Mouse (Mus musculus) myocyte (in vitro differentiated cells): ENCODE measurements around the gene Apbb1ip. TPM values are rescaled to one million over a fixed set of nuclear protein-coding genes. Genes with fewer than 3 reads are reported as not detected.
"Not testable (repeated sequence)": the region's sequence is repeated elsewhere in the genome, so short reads cannot be mapped to it uniquely, and the experiment has no call there.

Source experiments
- H3K27me3 ChIP-seq: one replicate; pipeline ENCODE4 v1.6.1; 2011; ENCODE audit not compliant: control insufficient read depth, insufficient read depth, insufficient read length
- H3K36me3 ChIP-seq: one replicate; pipeline ENCODE4 v1.6.1; 2011; ENCODE audit not compliant: control insufficient read depth, insufficient read depth
- H3K4me2 ChIP-seq: one replicate; pipeline ENCODE4 v1.6.1; 2011; ENCODE audit warnings: low read depth, control low read depth
- H3K4me3 ChIP-seq: one replicate; pipeline ENCODE4 v1.5.1; 2011; ENCODE audit warnings: mild to moderate bottlenecking, control low read depth, moderate library complexity
- H3K79me2 ChIP-seq: one replicate; pipeline ENCODE4 v1.6.1; 2011; ENCODE audit not compliant: control insufficient read depth, insufficient read depth
- H3ac ChIP-seq: one replicate; pipeline ENCODE4 v1.6.1; 2011; ENCODE audit not compliant: control insufficient read depth, insufficient read length
- CEBPB ChIP-seq: IDR thresholded peaks from 2 replicates; pipeline ENCODE4 v1.6.1; 2011; ENCODE audit warnings: mild to moderate bottlenecking, moderate library complexity; ENCODE audit not compliant: poor library complexity, insufficient read depth, severe bottlenecking
- E2F4 ChIP-seq: IDR thresholded peaks from one replicate; pipeline ENCODE4 v1.6.1; 2011; ENCODE audit warnings: mild to moderate bottlenecking, control low read depth, moderate library complexity; ENCODE audit not compliant: insufficient read depth
- MAX ChIP-seq: IDR thresholded peaks from one replicate; pipeline ENCODE4 v1.6.1; 2011; ENCODE audit warnings: low read depth, mild to moderate bottlenecking, control low read depth
- MYOD1 ChIP-seq, 3 experiments: IDR thresholded peaks; one replicate each; pipeline ENCODE4 v1.6.1; 2011; ENCODE audit warnings: control low read depth in 2 of 3, low read depth in 2 of 3, mild to moderate bottlenecking in 2 of 3, moderate library complexity in 1 of 3; ENCODE audit not compliant: insufficient read length in 2 of 3, control insufficient read depth in 1 of 3
- MYOG ChIP-seq, 3 experiments: IDR thresholded peaks; one replicate each; pipeline ENCODE4 v1.6.1; 2011; ENCODE audit warnings: control low read depth in 2 of 3, low read depth in 2 of 3, mild to moderate bottlenecking in 2 of 3; ENCODE audit not compliant: insufficient read length in 2 of 3, control insufficient read depth in 1 of 3, insufficient read depth in 1 of 3
- POLR2A ChIP-seq: IDR thresholded peaks from one replicate; pipeline ENCODE4 v1.6.1; 2011; ENCODE audit warnings: low read depth, mild to moderate bottlenecking, control low read depth, moderate library complexity; ENCODE audit not compliant: insufficient read length
- POLR2AphosphoS2 ChIP-seq: IDR thresholded peaks from one replicate; pipeline ENCODE4 v1.6.1; 2011; ENCODE audit warnings: low read depth, control low read depth; ENCODE audit not compliant: insufficient read length
- REST ChIP-seq: IDR thresholded peaks from one replicate; pipeline ENCODE4 v1.6.1; 2011; ENCODE audit warnings: mild to moderate bottlenecking, control low read depth, moderate library complexity; ENCODE audit not compliant: insufficient read depth, insufficient read length
- SRF ChIP-seq: IDR thresholded peaks from one replicate; pipeline ENCODE4 v1.6.1; 2011; ENCODE audit warnings: low read depth; ENCODE audit not compliant: control insufficient read depth, insufficient read length
- TCF12 ChIP-seq: IDR thresholded peaks from one replicate; pipeline ENCODE4 v1.6.1; 2011; ENCODE audit warnings: mild to moderate bottlenecking, control low read depth; ENCODE audit not compliant: poor library complexity, insufficient read depth, severe bottlenecking
- TCF3 ChIP-seq: IDR thresholded peaks from one replicate; pipeline ENCODE4 v1.6.1; 2011; ENCODE audit warnings: low read depth, control low read depth; ENCODE audit not compliant: insufficient read length
- USF1 ChIP-seq: IDR thresholded peaks from one replicate; pipeline ENCODE4 v1.6.1; 2011; ENCODE audit warnings: low read depth, mild to moderate bottlenecking, control low read depth, moderate library complexity
- polyA plus RNA-seq: library from polyadenylated mRNA; unstranded; fragments of >200 nt; fragmentation: generic; extraction: Trizol; gene quantifications from one replicate; pipeline ENCODE4 v1.2.1, GENCODE M21; 2012; ENCODE audit warnings: missing spikeins

Gene Apbb1ip
- polyA plus RNA-seq, 1 experiment = 4.9 TPM

DNA sequence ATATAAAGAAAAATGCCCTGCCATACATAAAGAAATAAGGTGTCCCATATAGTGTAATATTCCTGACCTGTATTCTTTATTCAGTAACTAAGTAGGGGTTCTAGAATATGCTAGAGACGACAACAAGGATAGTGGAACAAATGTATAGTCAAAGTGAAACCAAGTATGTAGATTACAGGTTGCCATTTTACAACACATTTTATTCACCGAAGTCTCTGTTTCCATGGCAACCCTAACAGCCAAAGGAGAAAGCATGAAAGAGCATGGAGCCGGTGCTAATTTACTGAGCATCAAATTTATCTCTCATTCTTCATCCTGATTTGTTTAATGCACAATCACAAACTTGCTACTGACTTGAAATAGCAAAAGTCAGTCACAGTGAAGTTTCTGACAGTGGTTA, 83.6 kb downstream of the Apbb1ip start:
- no peak overlapping the region for H3K4me3 ChIP-seq
- no peaks in the 10 kb centered on the region for H3K36me3 ChIP-seq
- no peak overlapping the region for H3K4me2 ChIP-seq
- TF ChIP-seq POLR2A = no peak
- TF ChIP-seq TCF3 = no peak
- no peak for TF ChIP-seq REST
- TF ChIP-seq TCF12 = no peak
- no peak for TF ChIP-seq MAX
- TF ChIP-seq MYOG (IDR thresholded peaks at IDR 0.05; ENCODE audit: control insufficient read depth in 1 of 3, insufficient read depth in 1 of 3, insufficient read length in 2 of 3, low read depth in 2 of 3) = no peak
- no peak for TF ChIP-seq E2F4
- TF ChIP-seq MYOD1 (IDR thresholded peaks at IDR 0.05; ENCODE audit: control insufficient read depth in 1 of 3, insufficient read length in 2 of 3, low read depth in 2 of 3) = no peak
- TF ChIP-seq POLR2AphosphoS2 = no peak
- no peaks in the 10 kb centered on the region for H3K79me2 ChIP-seq
- no peak overlapping the region for H3ac ChIP-seq
- H3K27me3 ChIP-seq = no peaks in the 10 kb centered on the region

- H3K36me3 ChIP-seq = no peaks in the 10 kb centered on the region
- H3ac ChIP-seq = no peak overlapping the region
- H3K4me3 ChIP-seq = no peak overlapping the region
- no peaks in the 10 kb centered on the region for H3K27me3 ChIP-seq
- no peak overlapping the region for H3K4me2 ChIP-seq
- TF ChIP-seq MYOG (IDR thresholded peaks at IDR 0.05; ENCODE audit: control insufficient read depth in 1 of 3, insufficient read depth in 1 of 3, insufficient read length in 2 of 3, low read depth in 2 of 3) (no peak), POLR2A (no peak), SRF (no peak), CEBPB (no peak), POLR2AphosphoS2 (no peak), MAX (no peak), TCF3 (no peak), E2F4 (no peak), USF1 (no peak), REST (no peak), MYOD1 (IDR thresholded peaks at IDR 0.05; ENCODE audit: control insufficient read depth in 1 of 3, insufficient read length in 2 of 3, low read depth in 2 of 3) (no peak), TCF12 (no peak)
- H3K79me2 ChIP-seq = no peaks in the 10 kb centered on the region
Observed at GRCm38 (mm10) chr2:22862194-22862593, 88.3 kb downstream of the Apbb1ip start.

GRCm38 (mm10) chr2:22864394-22865037, 90.6 kb downstream of the Apbb1ip start:
- H3K36me3 ChIP-seq, H3ac ChIP-seq, H3K4me3 ChIP-seq, H3K79me2 ChIP-seq, H3K4me2 ChIP-seq, H3K27me3 ChIP-seq: not testable (repeated sequence)

GRCm38 (mm10) chr2:22865818-22866217, 91.9 kb downstream of the Apbb1ip start:
- no peak overlapping the region for H3K4me3 ChIP-seq
- H3K79me2 ChIP-seq = no peaks in the 10 kb centered on the region
- no peaks in the 10 kb centered on the region for H3K27me3 ChIP-seq
- H3K36me3 ChIP-seq = no peaks in the 10 kb centered on the region
- TF ChIP-seq MYOD1 (IDR thresholded peaks at IDR 0.05; ENCODE audit: control insufficient read depth in 1 of 3, insufficient read length in 2 of 3, low read depth in 2 of 3) (no peak), MYOG (IDR thresholded peaks at IDR 0.05; ENCODE audit: control insufficient read depth in 1 of 3, insufficient read depth in 1 of 3, insufficient read length in 2 of 3, low read depth in 2 of 3) (no peak), E2F4 (no peak), CEBPB (no peak), REST (no peak), SRF (no peak), POLR2AphosphoS2 (no peak), TCF3 (no peak), USF1 (no peak), POLR2A (no peak), TCF12 (no peak), MAX (no peak)
- H3ac ChIP-seq = no peak overlapping the region
- no peak overlapping the region for H3K4me2 ChIP-seq

DNA sequence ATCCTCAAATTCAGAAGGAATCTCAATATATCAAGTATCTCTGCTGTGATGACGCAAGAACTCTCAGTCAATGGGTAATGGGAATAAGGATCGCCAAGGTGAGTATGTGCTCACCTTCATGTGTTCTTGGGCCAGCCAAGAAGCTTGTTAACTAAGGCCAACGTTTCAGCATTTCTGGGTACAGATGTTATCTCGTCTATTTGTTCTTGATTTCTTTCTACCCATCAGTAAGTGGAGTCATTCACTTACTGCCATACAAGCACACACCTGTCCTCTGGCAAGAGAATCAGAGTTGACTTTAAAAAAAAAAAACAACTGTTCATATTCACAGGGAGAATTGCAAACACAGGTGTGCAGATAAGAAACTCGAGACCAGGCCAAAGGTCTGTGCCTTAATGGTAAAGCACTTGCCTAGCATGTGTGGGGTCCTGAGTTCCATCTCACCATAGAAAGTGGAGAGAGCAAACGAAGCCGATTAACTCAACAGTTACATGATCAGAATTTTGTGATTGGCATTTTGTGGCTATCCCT, 93.1 kb downstream of the Apbb1ip start:
- Histone ChIP-seq H3K36me3 (no peaks in the 10 kb centered on the region), H3K4me2 (no peak overlapping the region), H3K79me2 (no peaks in the 10 kb centered on the region), H3K4me3 (no peak overlapping the region), H3ac (no peak overlapping the region), H3K27me3 (no peaks in the 10 kb centered on the region)
- TF ChIP-seq MYOD1 (IDR thresholded peaks at IDR 0.05; ENCODE audit: control insufficient read depth in 1 of 3, insufficient read length in 2 of 3, low read depth in 2 of 3) (no peak), REST (no peak), MAX (no peak), CEBPB (no peak), POLR2A (no peak), POLR2AphosphoS2 (no peak), TCF12 (no peak), TCF3 (no peak), SRF (no peak), E2F4 (no peak)
